Mouse (Mus musculus): ENCODE data around the gene Trim29. TPM values are rescaled to one million over a fixed set of nuclear protein-coding genes. Genes with fewer than 3 reads are reported as not detected.

Gene Trim29
- polyA plus RNA-seq, 2 experiments: 49.4 to 77.6 TPM

DNA sequence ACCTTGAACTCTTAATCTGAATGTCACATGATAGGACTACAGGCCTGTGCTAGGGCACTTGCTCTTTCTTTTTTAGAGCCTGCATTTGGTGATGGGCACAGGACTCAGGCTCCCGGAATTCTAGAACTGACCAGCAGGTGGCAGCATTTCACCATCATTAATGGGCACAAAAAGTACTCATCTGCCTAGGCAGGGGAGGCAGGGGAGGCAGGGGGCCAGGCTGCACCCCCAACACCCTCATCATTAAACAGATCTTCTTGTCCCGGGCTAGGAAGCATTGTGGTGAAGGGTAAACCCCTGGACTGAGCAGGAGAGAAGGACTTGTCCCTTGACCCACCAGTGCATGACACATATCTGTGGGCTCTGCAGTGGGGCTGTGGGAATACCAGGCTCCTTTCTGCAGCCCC is 29.0 kb downstream of the Trim29 start:
- peak; percentile 44; the same call in 1 of the 2 replicates for ATAC-seq (ENCODE audit: low FRiP score, low read depth)

DNA sequence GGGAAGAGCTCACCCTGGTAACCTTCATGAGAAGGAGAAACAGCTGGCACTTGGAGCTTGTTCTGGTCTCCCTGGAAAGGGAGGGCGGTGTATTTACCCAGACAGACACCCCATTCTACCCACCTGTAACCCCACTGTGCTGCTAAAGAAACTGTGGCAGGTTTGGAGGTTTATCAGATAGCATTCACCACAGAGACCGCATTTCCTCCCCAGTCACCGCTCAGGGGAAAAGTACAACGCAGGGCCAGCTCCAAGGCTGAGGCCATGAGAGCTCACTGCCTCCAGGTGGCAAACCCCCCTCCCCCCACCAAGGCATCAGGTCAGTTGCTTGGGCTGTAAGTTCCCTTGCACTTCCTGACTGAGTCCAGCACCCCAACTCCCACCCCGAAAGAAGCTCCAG is 39.4 kb downstream of the Trim29 start:
- ATAC-seq (ENCODE audit: low FRiP score, low read depth): no peak
- Histone ChIP-seq H3K4me2 (replicated peaks; ENCODE audit: low read depth, low read length, severe bottlenecking) (no peak overlapping the region), H3K27me3 (ENCODE audit: control insufficient read depth, insufficient read depth, low read length) (no peaks in the 10 kb centered on the region), H3K9ac (ENCODE audit: low read depth, low read length, severe bottlenecking) (no peak overlapping the region), H3K9me3 (ENCODE audit: control insufficient read depth, low read length) (no peaks in the 10 kb centered on the region), H3K36me3 (ENCODE audit: control insufficient read depth, insufficient read depth, low read length) (no peaks in the 10 kb centered on the region), H3K4me1 (ENCODE audit: control insufficient read depth, insufficient read depth, low read length) (no peaks in the 10 kb centered on the region), H3K27ac (replicated peaks; ENCODE audit: low read depth, low read length) (no peak overlapping the region), H3K4me3 (replicated peaks; ENCODE audit: low read length) (no peak overlapping the region)
- WGBS: 39% methylated on average over 5 of the region's 5 CpGs
- TF ChIP-seq POLR2A (IDR thresholded peaks at IDR 0.05; ENCODE audit: borderline replicate concordance, extremely low read depth, insufficient read depth, insufficient read length): no peak
- DNase-seq (ENCODE audit: low spot score): no peak

More for the DNA sequence above, 29.0 kb downstream of the Trim29 start:
- Histone ChIP-seq H3K4me2 (replicated peaks; ENCODE audit: low read depth, low read length, severe bottlenecking) (no peak overlapping the region), H3K4me3 (replicated peaks; ENCODE audit: low read length) (no peak overlapping the region), H3K27ac (replicated peaks; ENCODE audit: low read depth, low read length) (no peak overlapping the region), H3K4me1 (ENCODE audit: control insufficient read depth, insufficient read depth, low read length) (no peaks in the 10 kb centered on the region), H3K36me3 (ENCODE audit: control insufficient read depth, insufficient read depth, low read length) (no peaks in the 10 kb centered on the region), H3K27me3 (ENCODE audit: control insufficient read depth, insufficient read depth, low read length) (no peaks in the 10 kb centered on the region), H3K9ac (ENCODE audit: low read depth, low read length, severe bottlenecking) (no peak overlapping the region), H3K9me3 (ENCODE audit: control insufficient read depth, low read length) (no peaks in the 10 kb centered on the region)
- 0% methylated on average over 2 of the region's 2 CpGs for WGBS
- peak; percentile 77 for DNase-seq (ENCODE audit: low spot score)
- TF ChIP-seq POLR2A (IDR thresholded peaks at IDR 0.05; ENCODE audit: borderline replicate concordance, extremely low read depth, insufficient read depth, insufficient read length): no peak

DNA sequence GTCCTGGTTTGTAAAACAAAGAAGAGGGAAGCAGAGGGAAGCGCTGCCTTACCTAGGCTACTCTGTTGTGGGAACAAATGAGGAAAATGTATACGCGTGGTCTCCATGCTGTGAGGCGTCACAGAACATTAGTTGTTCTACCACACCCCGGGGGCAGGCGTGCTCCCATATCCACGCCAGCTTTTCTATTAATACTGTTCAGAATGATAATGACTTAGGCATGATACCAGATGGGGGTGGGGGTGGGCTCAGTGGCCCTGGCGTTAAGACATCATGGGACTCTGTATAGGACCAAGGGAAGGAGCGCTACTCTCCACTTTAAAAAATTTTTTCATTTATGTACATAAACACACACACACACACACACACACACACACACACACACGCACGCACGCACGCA is 40.4 kb downstream of the Trim29 start:
- DNase-seq (ENCODE audit: low spot score) (no peak), ATAC-seq (ENCODE audit: low FRiP score, low read depth) (no peak)
- WGBS: 73% methylated on average over 13 of the region's 13 CpGs
- Histone ChIP-seq H3K9me3 (ENCODE audit: control insufficient read depth, low read length) (no peaks in the 10 kb centered on the region), H3K36me3 (ENCODE audit: control insufficient read depth, insufficient read depth, low read length) (no peaks in the 10 kb centered on the region), H3K4me2 (replicated peaks; ENCODE audit: low read depth, low read length, severe bottlenecking) (no peak overlapping the region), H3K27ac (replicated peaks; ENCODE audit: low read depth, low read length) (no peak overlapping the region), H3K9ac (ENCODE audit: low read depth, low read length, severe bottlenecking) (no peak overlapping the region), H3K4me3 (replicated peaks; ENCODE audit: low read length) (no peak overlapping the region), H3K27me3 (ENCODE audit: control insufficient read depth, insufficient read depth, low read length) (no peaks in the 10 kb centered on the region), H3K4me1 (ENCODE audit: control insufficient read depth, insufficient read depth, low read length) (no peaks in the 10 kb centered on the region)
- TF ChIP-seq POLR2A (IDR thresholded peaks at IDR 0.05; ENCODE audit: borderline replicate concordance, extremely low read depth, insufficient read depth, insufficient read length): no peak

DNA sequence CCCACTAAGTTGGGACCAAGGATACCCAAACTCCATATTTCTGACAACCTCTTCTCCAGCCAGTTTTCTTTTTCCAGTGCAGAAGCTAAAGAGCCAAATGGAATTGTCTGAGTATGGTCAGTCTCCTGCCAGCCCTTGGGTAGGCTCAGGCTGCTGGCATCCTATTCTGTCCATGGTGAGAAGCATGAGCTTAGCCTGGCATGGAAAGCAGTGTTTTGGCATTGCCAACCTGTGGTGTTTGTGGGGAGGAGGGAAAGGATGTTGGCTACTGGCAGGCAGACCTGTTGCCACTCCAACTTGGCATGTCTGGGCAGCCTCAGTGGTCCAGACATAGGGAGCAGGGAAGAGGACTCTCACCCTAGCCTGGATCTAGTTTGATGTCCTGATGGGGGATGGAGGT is 46.4 kb downstream of the Trim29 start:
- TF ChIP-seq POLR2A (IDR thresholded peaks at IDR 0.05; ENCODE audit: borderline replicate concordance, extremely low read depth, insufficient read depth, insufficient read length): no peak
- H3K4me2 ChIP-seq (replicated peaks; ENCODE audit: low read depth, low read length, severe bottlenecking): no peak overlapping the region
- H3K9me3 ChIP-seq (ENCODE audit: control insufficient read depth, low read length): no peaks in the 10 kb centered on the region
- no peak overlapping the region for H3K27ac ChIP-seq (replicated peaks; ENCODE audit: low read depth, low read length)
- H3K36me3 ChIP-seq (ENCODE audit: control insufficient read depth, insufficient read depth, low read length): no peaks in the 10 kb centered on the region
- no peak for ATAC-seq (ENCODE audit: low FRiP score, low read depth)
- no peak overlapping the region for H3K9ac ChIP-seq (ENCODE audit: low read depth, low read length, severe bottlenecking)
- no peak overlapping the region for H3K4me3 ChIP-seq (replicated peaks; ENCODE audit: low read length)
- H3K4me1 ChIP-seq (ENCODE audit: control insufficient read depth, insufficient read depth, low read length): no peaks in the 10 kb centered on the region
- H3K27me3 ChIP-seq (ENCODE audit: control insufficient read depth, insufficient read depth, low read length): no peaks in the 10 kb centered on the region
- DNase-seq (ENCODE audit: low spot score): no peak

DNA sequence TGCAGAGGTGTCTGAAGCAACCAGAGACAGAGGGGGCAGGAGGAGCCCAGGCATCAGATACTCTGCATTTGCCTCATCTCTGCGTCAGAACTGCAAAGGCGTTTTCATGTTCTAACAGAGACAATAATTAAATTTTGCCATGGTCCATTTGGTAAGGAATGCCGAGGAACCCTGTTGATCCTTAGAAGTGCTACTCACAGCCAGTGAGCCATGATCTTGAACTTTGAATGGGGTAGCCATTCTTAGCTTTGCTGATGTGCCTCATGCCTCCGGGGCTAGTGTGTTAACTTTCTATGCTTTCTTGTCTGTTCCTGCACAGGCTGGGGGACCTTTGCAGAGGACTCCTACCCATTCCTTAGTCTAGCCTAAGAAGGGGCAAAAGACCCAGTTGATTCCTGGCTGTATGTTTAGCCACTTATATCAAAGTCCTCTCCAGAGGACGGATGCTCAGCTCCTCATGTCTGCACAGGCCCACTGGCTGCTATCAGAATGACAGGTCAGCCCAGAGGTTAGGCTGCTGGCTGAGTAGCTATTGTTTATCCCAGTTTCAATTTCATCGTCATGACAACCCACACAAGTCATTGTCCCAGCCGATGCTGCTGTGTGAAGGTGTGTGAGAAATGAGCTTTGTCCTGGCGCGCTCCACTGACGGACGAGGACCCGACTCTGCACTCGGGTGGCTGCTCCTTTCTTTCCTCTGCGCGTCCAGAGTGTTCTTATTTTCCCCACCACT is 48.1 kb downstream of the Trim29 start:
- Histone ChIP-seq H3K4me2 (replicated peaks; ENCODE audit: low read depth, low read length, severe bottlenecking) (no peak overlapping the region), H3K36me3 (ENCODE audit: control insufficient read depth, insufficient read depth, low read length) (no peaks in the 10 kb centered on the region), H3K27ac (replicated peaks; ENCODE audit: low read depth, low read length) (no peak overlapping the region), H3K27me3 (ENCODE audit: control insufficient read depth, insufficient read depth, low read length) (no peaks in the 10 kb centered on the region), H3K9ac (ENCODE audit: low read depth, low read length, severe bottlenecking) (no peak overlapping the region), H3K4me3 (replicated peaks; ENCODE audit: low read length) (no peak overlapping the region), H3K9me3 (ENCODE audit: control insufficient read depth, low read length) (no peaks in the 10 kb centered on the region), H3K4me1 (ENCODE audit: control insufficient read depth, insufficient read depth, low read length) (no peaks in the 10 kb centered on the region)
- no peak for ATAC-seq (ENCODE audit: low FRiP score, low read depth)
- no peak for DNase-seq (ENCODE audit: low spot score)
- 64% methylated on average over 15 of the region's 15 CpGs for WGBS
- TF ChIP-seq POLR2A (IDR thresholded peaks at IDR 0.05; ENCODE audit: borderline replicate concordance, extremely low read depth, insufficient read depth, insufficient read length): no peak
